Mouse (Mus musculus) forelimb bud, embryonic 11.5 days (tissue): ENCODE measurements around the gene Mcrip1.

Experiments used
- DNase-seq: peaks from one replicate; pipeline ENCODE4 v3.0.0-alpha.2; 2012; ENCODE audit warnings: low read depth, low spot score

Mcrip1 gene

GRCm38 (mm10) chr11:120512790-120513453 is 36.6 kb downstream of the Mcrip1 start:
- DNase-seq: no peak

GRCm38 (mm10) chr11:120510375-120511030 is 39.0 kb downstream of the Mcrip1 start:
- DNase-seq: no peak

- no peak for DNase-seq
These were observed 39.6 kb downstream of the Mcrip1 start for GRCm38 (mm10) chr11:120509940-120510339.

GRCm38 (mm10) chr11:120508290-120508870 is 41.1 kb downstream of the Mcrip1 start:
- DNase-seq: no peak

- DNase-seq: no peak
These were observed 41.8 kb downstream of the Mcrip1 start for GRCm38 (mm10) chr11:120507611-120508289.

GRCm38 (mm10) chr11:120506899-120507298 is 42.6 kb downstream of the Mcrip1 start:
- DNase-seq: no peak

- DNase-seq: no peak
These were observed 43.9 kb downstream of the Mcrip1 start for GRCm38 (mm10) chr11:120505661-120506060.

- no peak for DNase-seq
These were observed 47.8 kb downstream of the Mcrip1 start for GRCm38 (mm10) chr11:120501701-120502100.

GRCm38 (mm10) chr11:120501018-120501417 is 48.5 kb downstream of the Mcrip1 start:
- DNase-seq: no peak

GRCm38 (mm10) chr11:120500357-120500756 is 49.2 kb downstream of the Mcrip1 start:
- DNase-seq: no peak

- DNase-seq: no peak
These were observed 49.6 kb downstream of the Mcrip1 start for GRCm38 (mm10) chr11:120499894-120500293.

GRCm38 (mm10) chr11:120498891-120499290 is 50.6 kb downstream of the Mcrip1 start:
- no peak for DNase-seq

- DNase-seq: no peak
These were observed 51.3 kb downstream of the Mcrip1 start for GRCm38 (mm10) chr11:120498226-120498625.

- no peak for DNase-seq
These were observed 52.1 kb downstream of the Mcrip1 start for GRCm38 (mm10) chr11:120497436-120497835.

- no peak for DNase-seq
These were observed 55.6 kb downstream of the Mcrip1 start for GRCm38 (mm10) chr11:120493911-120494310.

GRCm38 (mm10) chr11:120493351-120493750 is 56.2 kb downstream of the Mcrip1 start:
- DNase-seq: no peak
